Mouse (Mus musculus) spleen, adult 2 months (tissue): ENCODE measurements around the gene Rnaseh2a. TPM values are rescaled to one million over a fixed set of nuclear protein-coding genes. Genes with fewer than 3 reads are reported as not detected.
A peak's percentile ranks its signal among the peaks of the same experiment; 100 is the strongest.

Experiments used
- DNase-seq, 2 experiments: peaks; one replicate each; pipeline versions ENCODE4 v3.0.0 to v3.0.0-alpha.2; 2012 to 2021; ENCODE audit warnings: low spot score in 2 of 2, low read depth in 1 of 2
- H3K27ac ChIP-seq: fragments of 200-500 bp; 2 replicates; pipeline ENCODE4 v1.5.1; 2012; ENCODE audit warnings: low read length, inconsistent platforms; ENCODE audit not compliant: insufficient read depth
- H3K27me3 ChIP-seq: fragments of 200-500 bp; 2 replicates; pipeline ENCODE4 v1.6.1; 2012; ENCODE audit warnings: mild to moderate bottlenecking, moderate library complexity, low read length, inconsistent platforms; ENCODE audit not compliant: control insufficient read depth, insufficient read depth
- H3K36me3 ChIP-seq: fragments of 200-500 bp; 2 replicates; pipeline ENCODE4 v1.6.1; 2012; ENCODE audit warnings: mild to moderate bottlenecking, low read length, inconsistent platforms; ENCODE audit not compliant: control insufficient read depth, insufficient read depth
- H3K4me1 ChIP-seq: fragments of 200-500 bp; 2 replicates; pipeline ENCODE4 v1.6.1; 2011; ENCODE audit warnings: inconsistent platforms; ENCODE audit not compliant: control insufficient read depth, insufficient read depth, insufficient read length
- H3K4me3 ChIP-seq: fragments of 200-500 bp; 2 replicates; pipeline ENCODE4 v1.5.1; 2011; ENCODE audit warnings: mild to moderate bottlenecking, inconsistent platforms; ENCODE audit not compliant: insufficient read depth, insufficient read length; ENCODE audit errors: extremely low read depth
- CTCF ChIP-seq: fragments of 200-500 bp; IDR thresholded peaks from 2 replicates; pipeline ENCODE4 v1.5.1; 2011; ENCODE audit warnings: mild to moderate bottlenecking, inconsistent platforms; ENCODE audit not compliant: insufficient read depth, insufficient read length, insufficient replicate concordance; ENCODE audit errors: extremely low read depth
- POLR2A ChIP-seq: fragments of 200-500 bp; IDR thresholded peaks from 2 replicates; pipeline ENCODE4 v1.6.1; 2011; ENCODE audit warnings: low read depth, low read length, inconsistent platforms
- WGBS: fragments of 180-500 bp; shearing (Covaris S2); methylation state at CpG from one replicate; pipeline ENCODE4 v1.1.7; 2018; 5-methylcytosine and 5-hydroxymethylcytosine counted together
- polyA plus RNA-seq: library from polyadenylated mRNA; depleted of rRNA; stranded (reverse); fragments of >200 nt; gene quantifications from 2 replicates; pipeline ENCODE4 v1.2.3, GENCODE M21; 2012

The Rnaseh2a gene
- polyA plus RNA-seq, 1 experiment, result 34.2 TPM

- DNase-seq, result no peak
- no peaks in the 10 kb centered on the region for H3K36me3 ChIP-seq
- no peak overlapping the region for H3K27ac ChIP-seq
- H3K4me3 ChIP-seq, result no peak overlapping the region
- 4% methylated on average over 15 of the region's 15 CpGs for WGBS
- H3K27me3 ChIP-seq, result peaks cover 14% of the 10 kb centered on the region
- H3K4me1 ChIP-seq, result peaks cover 8% of the 10 kb centered on the region; the same call in 1 of the 2 replicates
- TF ChIP-seq POLR2A, result no peak
- no peak for TF ChIP-seq CTCF
Measured at GRCm38 (mm10) chr8:84934860-84935259, 34.7 kb downstream of the Rnaseh2a start.

- Histone ChIP-seq H3K27me3 (peaks cover 16% of the 10 kb centered on the region), H3K4me3 (no peak overlapping the region), H3K4me1 (peaks cover 11% of the 10 kb centered on the region; the same call in 1 of the 2 replicates), H3K36me3 (no peaks in the 10 kb centered on the region), H3K27ac (no peak overlapping the region)
- no peak for DNase-seq
- 70% methylated on average over 16 of the region's 16 CpGs for WGBS
- no peak for TF ChIP-seq POLR2A
- TF ChIP-seq CTCF, result no peak
Measured at GRCm38 (mm10) chr8:84933767-84934559, 35.6 kb downstream of the Rnaseh2a start.

GRCm38 (mm10) chr8:84930582-84930981 is 39.0 kb downstream of the Rnaseh2a start:
- Histone ChIP-seq H3K36me3 (no peaks in the 10 kb centered on the region), H3K4me3 (no peak overlapping the region), H3K4me1 (peaks cover 6% of the 10 kb centered on the region; the same call in 1 of the 2 replicates), H3K27ac (no peak overlapping the region), H3K27me3 (peaks cover 8% of the 10 kb centered on the region)
- no peak for DNase-seq
- TF ChIP-seq POLR2A, result no peak
- TF ChIP-seq CTCF, result no peak
- 91% methylated on average over 13 of the region's 13 CpGs for WGBS

GRCm38 (mm10) chr8:84928456-84929306 is 40.9 kb downstream of the Rnaseh2a start:
- H3K27ac ChIP-seq, result no peak overlapping the region
- H3K4me3 ChIP-seq, result no peak overlapping the region
- H3K27me3 ChIP-seq, result peaks cover 4% of the 10 kb centered on the region
- H3K36me3 ChIP-seq, result no peaks in the 10 kb centered on the region
- DNase-seq, result peak in 1 of 2 experiments; percentile 60
- TF ChIP-seq POLR2A (no peak), CTCF (peak; percentile 82)
- peaks cover 6% of the 10 kb centered on the region; the same call in 1 of the 2 replicates for H3K4me1 ChIP-seq
- 7% methylated on average over 52 of the region's 52 CpGs for WGBS

GRCm38 (mm10) chr8:84927513-84927912 is 42.1 kb downstream of the Rnaseh2a start:
- no peak for DNase-seq
- peaks cover 4% of the 10 kb centered on the region for H3K27me3 ChIP-seq

GRCm38 (mm10) chr8:84925557-84925956 is 44.0 kb downstream of the Rnaseh2a start:
- TF ChIP-seq POLR2A (no peak), CTCF (no peak)
- peaks cover 6% of the 10 kb centered on the region; the same call in 1 of the 2 replicates for H3K4me1 ChIP-seq
- no peak for DNase-seq
- peaks cover 4% of the 10 kb centered on the region for H3K27me3 ChIP-seq
- no peak overlapping the region for H3K27ac ChIP-seq
- H3K4me3 ChIP-seq, result no peak overlapping the region
- H3K36me3 ChIP-seq, result no peaks in the 10 kb centered on the region
- WGBS, result 42% methylated on average over 7 of the region's 7 CpGs

More at GRCm38 (mm10) chr8:84927513-84927912, 42.1 kb downstream of the Rnaseh2a start:
- Histone ChIP-seq H3K27ac (no peak overlapping the region), H3K4me3 (no peak overlapping the region), H3K36me3 (no peaks in the 10 kb centered on the region), H3K4me1 (peaks cover 6% of the 10 kb centered on the region; the same call in 1 of the 2 replicates)
- TF ChIP-seq POLR2A, result no peak
- no peak for TF ChIP-seq CTCF
- 73% methylated on average over 1 of the region's 1 CpGs for WGBS
